Mouse (Mus musculus): ENCODE data around the gene Rtn2. TPM values are rescaled to one million over a fixed set of nuclear protein-coding genes. Genes with fewer than 3 reads are reported as not detected.
A peak's percentile ranks its signal among the peaks of the same experiment; 100 is the strongest.

Gene Rtn2
- polyA plus RNA-seq, 1 experiment from 2014 or later, result 12.8 TPM

DNA sequence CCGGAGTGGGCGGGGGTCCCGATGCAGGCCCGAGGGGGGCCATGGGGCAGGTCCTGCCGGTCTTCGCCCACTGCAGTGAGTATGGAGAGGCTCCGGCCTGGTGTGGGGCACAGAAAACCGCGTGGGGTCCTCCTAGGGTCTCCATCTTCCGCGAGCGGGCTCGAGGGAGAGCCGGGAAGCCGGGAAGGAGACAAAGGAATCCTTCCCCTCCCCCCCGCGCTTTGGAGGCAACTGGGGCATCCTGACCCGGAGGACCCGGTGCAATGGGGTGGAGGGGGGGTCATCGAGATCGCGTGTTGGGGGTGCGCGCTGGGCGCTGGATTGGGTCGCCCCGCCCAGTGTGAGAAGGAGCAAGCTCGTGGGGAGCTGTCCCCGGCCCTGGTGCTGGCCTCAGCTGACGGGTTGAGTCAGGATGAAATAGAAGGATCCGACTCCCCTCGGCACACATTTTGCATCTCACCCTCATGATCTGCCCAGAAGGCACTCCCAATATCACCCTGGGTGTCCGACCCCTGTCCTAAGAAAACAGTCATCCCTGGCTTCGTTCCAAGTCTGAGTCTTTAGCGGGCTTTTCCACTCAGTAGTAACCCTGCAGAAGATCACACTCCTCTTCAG is 474 bp downstream of the Rtn2 start:
- Histone ChIP-seq H3K36me3 (no peaks in the 10 kb centered on the region), H3K9me3 (no peaks in the 10 kb centered on the region), H3K9ac (replicated peaks) (peak overlapping the region; percentile 50), H3K4me2 (peak overlapping the region; percentile 98), H3K27me3 (peaks cover 67% of the 10 kb centered on the region), H3K4me3 (replicated peaks) (peak overlapping the region; percentile 58), H3K4me1 (replicated peaks) (peaks cover 17% of the 10 kb centered on the region), H3K27ac (peak overlapping the region; percentile 17; the same call in 1 of the 2 replicates)
- WGBS, result 1% methylated on average over 33 of the region's 35 CpGs
- peak; percentile 48 for ATAC-seq (ENCODE audit: insufficient number of reproducible peaks, insufficient read depth, low FRiP score, low TSS enrichment, low read depth)

DNA sequence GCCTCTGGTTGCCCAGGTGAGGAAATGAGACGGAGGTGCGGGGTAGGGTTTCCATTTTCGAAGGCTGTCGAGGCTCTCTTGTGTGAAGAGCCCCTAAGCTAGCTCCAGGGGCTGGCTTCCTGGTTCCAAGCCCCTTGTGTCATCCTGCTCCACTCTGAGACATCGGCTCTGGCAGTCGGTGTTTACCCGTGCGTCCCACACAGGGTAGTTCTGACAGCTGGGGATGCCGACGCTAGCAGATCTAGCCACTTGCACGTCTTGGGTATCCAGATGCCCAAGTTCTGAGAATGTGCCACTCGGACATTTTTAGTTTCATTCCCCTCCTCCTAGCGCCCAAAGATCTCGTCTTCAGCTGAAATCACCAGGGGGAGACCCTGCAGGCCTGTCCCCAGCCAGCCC is 981 bp downstream of the Rtn2 start:
- H3K36me3 ChIP-seq, result no peaks in the 10 kb centered on the region
- no peak overlapping the region for H3K9ac ChIP-seq (replicated peaks)
- WGBS, result 40% methylated on average over 14 of the region's 14 CpGs
- H3K27me3 ChIP-seq, result peaks cover 62% of the 10 kb centered on the region
- no peak overlapping the region for H3K4me3 ChIP-seq (replicated peaks)
- ATAC-seq (ENCODE audit: insufficient number of reproducible peaks, insufficient read depth, low FRiP score, low TSS enrichment, low read depth), result no peak
- H3K4me1 ChIP-seq (replicated peaks), result peaks cover 17% of the 10 kb centered on the region
- no peaks in the 10 kb centered on the region for H3K9me3 ChIP-seq
- H3K4me2 ChIP-seq, result peak overlapping the region; percentile 98
- H3K27ac ChIP-seq, result no peak overlapping the region

DNA sequence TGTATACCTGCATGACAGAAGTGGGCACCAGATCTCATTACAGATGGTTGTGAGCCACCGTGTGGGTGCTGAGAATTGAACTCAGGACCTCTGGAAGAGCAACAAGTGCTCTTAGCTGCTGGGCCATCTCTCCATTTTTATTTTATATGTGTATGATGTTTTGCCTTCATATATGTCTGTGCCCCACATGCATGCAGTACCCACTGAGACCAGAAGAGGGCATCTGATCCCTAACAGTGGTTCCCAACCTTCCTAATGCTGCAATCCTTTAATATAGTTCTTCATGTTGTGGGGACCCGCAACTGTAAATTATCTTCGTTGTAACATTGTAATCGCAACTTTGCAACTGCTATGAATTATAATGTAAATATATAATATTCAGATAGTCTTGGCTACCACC is 2.3 kb downstream of the Rtn2 start:
- H3K4me2 ChIP-seq, result no peak overlapping the region
- no peak overlapping the region for H3K27ac ChIP-seq
- H3K4me1 ChIP-seq (replicated peaks), result peaks cover 10% of the 10 kb centered on the region; the same call in 1 of the 2 replicates
- H3K36me3 ChIP-seq, result no peaks in the 10 kb centered on the region
- H3K27me3 ChIP-seq, result peaks cover 49% of the 10 kb centered on the region
- 32% methylated on average over 4 of the region's 4 CpGs for WGBS
- H3K4me3 ChIP-seq (replicated peaks), result no peak overlapping the region
- H3K9me3 ChIP-seq, result no peaks in the 10 kb centered on the region
- no peak for ATAC-seq (ENCODE audit: insufficient number of reproducible peaks, insufficient read depth, low FRiP score, low TSS enrichment, low read depth)
- no peak overlapping the region for H3K9ac ChIP-seq (replicated peaks)

DNA sequence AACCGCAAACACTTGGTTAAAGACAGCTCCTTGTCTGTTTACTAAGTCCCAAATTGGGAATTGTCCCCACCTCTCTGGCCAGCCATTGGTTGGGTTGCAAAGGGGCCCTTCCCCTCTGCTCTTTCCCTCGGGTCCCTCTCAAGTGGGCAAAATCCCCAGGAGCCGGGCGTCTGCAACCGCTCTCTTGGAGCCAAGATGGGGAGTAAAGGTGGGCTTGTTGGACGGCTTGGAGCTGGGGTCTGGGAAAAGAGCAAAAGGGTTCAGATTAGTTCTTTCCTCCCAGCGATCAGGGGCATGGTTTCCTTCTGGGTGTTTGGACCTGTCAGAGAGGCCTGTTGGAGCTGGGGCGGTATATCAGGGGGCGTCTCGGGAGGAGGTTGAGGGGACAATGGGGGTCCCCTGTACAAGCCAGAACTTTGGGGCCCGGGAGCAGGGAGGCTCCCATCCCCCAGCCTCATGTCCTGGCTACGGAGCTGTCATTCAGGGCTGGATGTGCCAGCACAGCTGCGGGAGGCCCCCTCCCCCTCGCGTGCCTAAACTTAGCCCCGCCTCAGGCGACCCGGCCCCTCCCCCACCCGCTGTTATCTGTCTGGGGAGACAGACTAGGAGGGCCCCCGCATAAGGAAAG is 8.7 kb downstream of the Rtn2 start:
- peak; percentile 33; the same call in 1 of the 2 replicates for ATAC-seq (ENCODE audit: insufficient number of reproducible peaks, insufficient read depth, low FRiP score, low TSS enrichment, low read depth)
- Histone ChIP-seq H3K4me2 (peak overlapping the region; percentile 59), H3K27me3 (no peaks in the 10 kb centered on the region), H3K9ac (replicated peaks) (peak overlapping the region; percentile 51), H3K4me1 (replicated peaks) (peaks cover 18% of the 10 kb centered on the region), H3K27ac (peak overlapping the region; percentile 46; the same call in 1 of the 2 replicates), H3K4me3 (replicated peaks) (peak overlapping the region; percentile 36), H3K9me3 (no peaks in the 10 kb centered on the region), H3K36me3 (no peaks in the 10 kb centered on the region)
- WGBS, result under 1% methylated on average over 20 of the region's 20 CpGs

DNA sequence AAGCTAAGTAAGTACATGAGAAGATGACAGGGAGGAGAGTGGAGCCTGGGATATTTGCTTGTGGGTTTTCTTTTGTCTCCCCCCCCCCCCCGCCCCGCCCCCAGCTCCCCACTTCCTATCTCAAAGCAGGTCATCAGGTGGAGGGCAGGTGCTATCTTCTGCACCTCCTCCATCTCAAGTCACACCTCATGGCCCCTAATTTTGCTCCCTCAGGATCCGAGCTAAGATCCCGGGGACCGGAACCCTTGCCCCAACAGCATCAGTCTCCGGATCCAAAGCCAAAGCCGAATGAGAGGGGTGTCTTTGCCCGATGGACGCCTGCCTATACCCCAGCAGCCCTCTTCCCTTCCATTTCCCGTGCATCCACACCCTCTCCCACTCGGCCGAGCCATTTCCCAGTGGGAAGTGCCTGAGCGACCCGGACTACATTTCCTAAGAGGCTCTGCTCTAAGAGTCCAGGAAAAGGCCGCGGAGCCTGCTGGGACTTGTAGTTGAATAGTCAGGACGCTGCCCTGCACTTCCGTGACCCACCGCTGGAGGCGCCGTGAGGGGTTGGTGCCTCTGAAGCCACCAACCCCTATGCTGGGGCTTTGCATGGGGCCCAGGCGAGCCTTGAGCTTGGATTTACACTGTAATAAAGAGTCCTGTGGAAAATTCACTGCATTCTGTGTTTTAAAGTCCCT is 13.2 kb downstream of the Rtn2 start:
- WGBS, result 14% methylated on average over 22 of the region's 22 CpGs
- Histone ChIP-seq H3K27me3 (no peaks in the 10 kb centered on the region), H3K9me3 (no peaks in the 10 kb centered on the region), H3K27ac (no peak overlapping the region), H3K9ac (replicated peaks) (peak overlapping the region; percentile 61), H3K4me1 (replicated peaks) (peaks cover 17% of the 10 kb centered on the region), H3K36me3 (no peaks in the 10 kb centered on the region), H3K4me3 (replicated peaks) (peak overlapping the region; percentile 36), H3K4me2 (peak overlapping the region; percentile 57)
- peak; percentile 60; the same call in 1 of the 2 replicates for ATAC-seq (ENCODE audit: insufficient number of reproducible peaks, insufficient read depth, low FRiP score, low TSS enrichment, low read depth)

DNA sequence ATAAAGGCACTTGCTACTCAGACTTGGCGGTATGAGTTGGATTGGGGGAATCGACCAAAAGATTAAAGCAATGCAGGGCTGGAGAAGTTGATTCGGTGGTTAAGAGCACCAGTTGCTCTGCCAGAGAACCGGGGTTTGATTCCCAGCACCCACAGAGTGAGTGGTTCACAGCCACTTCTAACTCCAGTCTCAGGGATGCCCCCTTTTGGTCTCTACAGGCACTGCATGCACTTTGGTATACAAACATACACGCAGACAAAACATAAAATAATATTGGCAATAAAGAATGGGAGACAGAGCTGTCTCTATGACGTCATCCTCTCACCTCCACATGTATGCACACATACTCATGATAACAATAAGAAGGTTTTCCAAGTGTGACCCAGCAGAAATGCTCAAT is 14.6 kb downstream of the Rtn2 start:
- no peak overlapping the region for H3K4me3 ChIP-seq (replicated peaks)
- ATAC-seq (ENCODE audit: insufficient number of reproducible peaks, insufficient read depth, low FRiP score, low TSS enrichment, low read depth), result no peak
- no peaks in the 10 kb centered on the region for H3K9me3 ChIP-seq
- peaks cover 13% of the 10 kb centered on the region; the same call in 1 of the 2 replicates for H3K4me1 ChIP-seq (replicated peaks)
- H3K9ac ChIP-seq (replicated peaks), result no peak overlapping the region
- H3K27me3 ChIP-seq, result peaks cover 9% of the 10 kb centered on the region
- no peak overlapping the region for H3K4me2 ChIP-seq
- 85% methylated on average over 6 of the region's 6 CpGs for WGBS
- no peak overlapping the region for H3K27ac ChIP-seq
- H3K36me3 ChIP-seq, result no peaks in the 10 kb centered on the region

DNA sequence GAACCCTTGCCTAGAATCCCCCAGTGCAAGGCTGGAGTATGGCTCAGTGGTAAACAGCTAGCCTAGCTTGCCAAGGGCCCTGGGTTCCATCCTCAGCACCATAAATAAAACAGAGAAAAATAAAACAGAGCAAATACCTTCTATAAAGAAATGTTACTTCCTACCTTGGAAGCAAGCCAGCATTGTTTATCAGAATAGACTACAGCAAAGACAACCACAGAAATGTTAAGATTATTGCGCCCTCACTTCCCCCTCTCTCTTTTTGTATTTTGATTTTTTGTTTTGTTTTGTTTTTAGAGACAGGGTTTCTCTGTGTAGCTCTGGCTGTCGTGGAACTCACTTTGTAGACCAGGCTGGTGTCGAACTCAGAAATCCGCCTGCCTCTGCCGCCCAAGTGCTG is 15.4 kb downstream of the Rtn2 start:
- no peak for ATAC-seq (ENCODE audit: insufficient number of reproducible peaks, insufficient read depth, low FRiP score, low TSS enrichment, low read depth)
- H3K4me3 ChIP-seq (replicated peaks), result no peak overlapping the region
- H3K36me3 ChIP-seq, result no peaks in the 10 kb centered on the region
- 88% methylated on average over 5 of the region's 5 CpGs for WGBS
- no peak overlapping the region for H3K9ac ChIP-seq (replicated peaks)
- H3K4me1 ChIP-seq (replicated peaks), result peaks cover 13% of the 10 kb centered on the region; the same call in 1 of the 2 replicates
- no peak overlapping the region for H3K4me2 ChIP-seq
- H3K27me3 ChIP-seq, result peaks cover 17% of the 10 kb centered on the region
- no peaks in the 10 kb centered on the region for H3K9me3 ChIP-seq
- no peak overlapping the region for H3K27ac ChIP-seq

DNA sequence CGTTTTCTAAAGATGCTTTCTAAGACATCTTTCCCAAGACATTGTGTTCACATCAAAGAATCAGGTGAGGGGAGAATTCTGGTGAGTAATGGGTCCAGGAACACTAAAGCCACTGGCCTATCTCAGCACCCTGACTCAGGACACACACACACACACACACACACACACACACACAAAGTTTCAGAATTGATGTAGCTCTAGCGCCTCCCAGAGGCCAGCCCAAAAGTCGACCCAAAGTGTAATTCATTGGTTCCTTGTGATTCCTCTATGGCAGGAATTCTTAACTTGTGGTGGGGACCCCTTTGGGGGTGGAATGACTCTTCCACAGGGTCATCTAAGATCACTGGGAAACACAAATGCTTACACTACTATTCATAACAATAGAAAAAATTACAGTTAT is 16.8 kb downstream of the Rtn2 start:
- Histone ChIP-seq H3K27me3 (peaks cover 31% of the 10 kb centered on the region), H3K27ac (no peak overlapping the region), H3K4me3 (replicated peaks) (no peak overlapping the region), H3K9me3 (no peaks in the 10 kb centered on the region), H3K9ac (replicated peaks) (no peak overlapping the region), H3K4me1 (replicated peaks) (peaks cover 21% of the 10 kb centered on the region; the same call in 1 of the 2 replicates), H3K36me3 (no peaks in the 10 kb centered on the region), H3K4me2 (no peak overlapping the region)
- WGBS, result 26% methylated on average over 3 of the region's 3 CpGs
- no peak for ATAC-seq (ENCODE audit: insufficient number of reproducible peaks, insufficient read depth, low FRiP score, low TSS enrichment, low read depth)

DNA sequence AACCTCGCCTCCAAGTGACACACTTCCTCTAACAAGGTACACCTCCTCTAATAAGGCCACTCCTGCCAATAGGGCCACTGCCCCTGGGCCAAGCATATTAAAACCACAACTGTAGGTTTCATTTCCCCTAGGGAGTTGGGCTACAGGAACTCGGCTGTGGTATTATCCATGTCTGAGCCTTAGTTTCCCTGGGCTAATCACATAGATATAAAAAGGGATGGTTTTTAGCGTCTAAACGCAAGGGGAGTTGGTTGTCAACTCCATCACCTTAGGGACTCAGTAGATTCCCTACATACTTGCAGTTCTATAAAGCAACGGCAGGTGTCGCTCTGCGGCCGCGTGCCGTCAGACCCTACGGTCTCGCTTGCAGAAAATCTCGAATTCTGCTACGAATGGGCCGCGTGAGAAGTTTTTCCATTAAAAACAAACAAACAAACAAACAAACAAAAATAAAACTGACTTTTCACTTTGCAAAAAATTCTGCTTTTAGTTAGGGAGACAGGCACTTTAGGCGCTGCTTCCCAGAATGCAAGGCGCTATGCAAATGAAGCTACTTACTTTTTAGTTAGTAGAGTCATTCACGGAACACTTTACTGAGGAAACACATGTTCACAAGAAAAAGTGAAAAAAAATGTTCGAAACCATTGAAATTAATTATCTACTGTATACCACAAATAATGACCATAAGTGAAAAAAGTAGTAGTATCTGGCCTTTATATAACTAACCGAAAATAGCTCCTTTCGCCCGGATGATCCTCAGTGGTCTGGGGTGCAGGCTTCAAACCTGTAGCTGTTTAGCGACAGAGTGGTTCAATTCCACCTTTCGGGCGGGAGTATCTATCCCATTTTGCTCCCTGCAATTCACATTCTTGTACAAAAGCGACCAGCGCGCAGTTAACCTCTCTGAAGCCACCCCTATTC is 18.3 kb downstream of the Rtn2 start:
- H3K4me3 ChIP-seq (replicated peaks), result peak overlapping the region; percentile 41
- H3K9me3 ChIP-seq, result no peaks in the 10 kb centered on the region
- 0 out of 2 replicates have a peak overlapping the region, but pooled peaks have one; percentile 27 for H3K9ac ChIP-seq (replicated peaks)
- H3K36me3 ChIP-seq, result no peaks in the 10 kb centered on the region
- whole genome bisulfite sequencing, result under 1% methylated on average over 29 of the region's 29 CpGs
- H3K27me3 ChIP-seq, result peaks cover 46% of the 10 kb centered on the region
- peak overlapping the region; percentile 53 for H3K4me2 ChIP-seq
- no peak overlapping the region for H3K27ac ChIP-seq
- peaks cover 26% of the 10 kb centered on the region for H3K4me1 ChIP-seq (replicated peaks)
- peak; percentile 44; the same call in 1 of the 2 replicates for ATAC-seq (ENCODE audit: insufficient number of reproducible peaks, insufficient read depth, low FRiP score, low TSS enrichment, low read depth)

DNA sequence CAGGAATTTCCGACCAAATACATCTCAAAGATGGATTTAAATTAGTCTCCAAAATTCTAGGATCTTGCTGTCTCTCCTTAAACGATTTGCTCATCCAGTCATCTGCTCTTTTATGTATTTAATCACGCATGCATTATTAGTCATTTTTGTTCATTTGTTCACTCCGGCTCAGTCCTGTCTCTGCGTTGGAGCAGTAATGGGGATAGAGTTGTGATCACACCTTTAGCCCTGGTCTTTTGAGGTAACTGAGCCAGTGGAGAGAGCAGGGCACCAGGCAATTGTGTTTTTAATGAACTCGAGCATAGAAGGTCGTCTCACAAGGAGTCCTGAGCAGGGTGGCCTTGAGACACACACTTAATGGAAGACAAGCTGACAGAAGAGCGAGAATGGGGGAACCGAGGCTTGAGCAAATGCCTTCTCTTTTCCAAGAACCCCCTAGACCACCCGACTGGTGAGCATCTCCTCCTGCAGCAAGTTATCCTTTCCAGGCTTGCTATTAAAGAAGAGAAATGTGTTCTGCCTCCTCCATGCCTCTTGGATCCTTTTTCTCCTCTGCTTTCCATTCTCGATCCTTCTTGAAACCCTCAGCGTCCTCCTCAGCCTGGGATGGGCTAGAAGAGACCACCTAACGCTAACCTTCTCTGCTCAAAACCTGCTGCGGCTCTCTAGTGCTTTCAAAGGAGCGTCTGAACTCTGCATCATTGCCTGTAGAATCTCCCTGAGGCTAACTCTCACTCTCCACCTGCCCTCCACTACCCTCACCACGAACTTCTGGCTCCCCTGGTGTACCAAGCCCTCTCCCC is 19.2 kb downstream of the Rtn2 start:
- H3K9me3 ChIP-seq, result no peaks in the 10 kb centered on the region
- no peak overlapping the region for H3K27ac ChIP-seq
- H3K4me3 ChIP-seq (replicated peaks), result peak overlapping the region; percentile 41
- 13% methylated on average over 16 of the region's 16 CpGs for WGBS
- H3K4me1 ChIP-seq (replicated peaks), result peaks cover 26% of the 10 kb centered on the region
- ATAC-seq (ENCODE audit: insufficient number of reproducible peaks, insufficient read depth, low FRiP score, low TSS enrichment, low read depth), result no peak
- no peaks in the 10 kb centered on the region for H3K36me3 ChIP-seq
- no peak overlapping the region; the same call in 1 of the 2 replicates for H3K9ac ChIP-seq (replicated peaks)
- H3K27me3 ChIP-seq, result peaks cover 55% of the 10 kb centered on the region
- peak overlapping the region; percentile 53 for H3K4me2 ChIP-seq
